Mouse (Mus musculus): ENCODE measurements around the gene 4930444G20Rik. TPM values are rescaled to one million over a fixed set of nuclear protein-coding genes. Genes with fewer than 3 reads are reported as not detected.
A peak's percentile ranks its signal among the peaks of the same experiment; 100 is the strongest.
"Not testable (repeated sequence)": the region's sequence is repeated elsewhere in the genome, so short reads cannot be mapped to it uniquely, and the experiment has no call there.

The 4930444G20Rik gene
- polyA plus RNA-seq (2015; fragmentation: Nextera tagmentation; extraction: Ambion mirVana) = not detected in 2 replicates

DNA sequence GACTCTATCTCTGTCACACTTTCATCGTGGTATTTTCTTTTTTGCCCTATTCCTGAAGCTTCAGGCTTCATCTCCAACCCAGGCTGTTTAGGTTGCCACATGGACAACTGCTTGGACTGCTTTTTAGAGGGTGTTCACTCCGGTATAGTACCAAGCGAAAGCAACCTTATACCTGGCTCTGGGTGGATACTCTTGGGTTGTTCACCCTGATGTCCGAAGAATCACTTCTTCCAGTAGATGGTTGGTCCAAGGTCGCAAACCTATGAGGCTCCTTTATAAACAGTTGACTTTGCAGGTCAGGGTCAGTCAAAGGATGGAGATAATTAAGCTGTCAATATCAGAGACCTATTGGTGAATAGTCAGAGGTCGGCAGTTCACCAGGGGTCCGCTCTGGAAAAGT, at the start of gene 4930444G20Rik:
4930444G20Rik (minus strand) TSS at position 101 of the 400 bp plus-strand sequence.
- H3K4me1 ChIP-seq (replicated peaks); H3K27me3 ChIP-seq; H3K4me3 ChIP-seq; H3K27ac ChIP-seq; ATAC-seq (replicated peaks; ENCODE audit: insufficient number of reproducible peaks, insufficient read depth, low FRiP score, low read depth); H3K9me3 ChIP-seq (replicated peaks); H3K36me3 ChIP-seq; H3K9ac ChIP-seq; H3K4me2 ChIP-seq: not testable (repeated sequence)
- 85% methylated on average over 7 of the region's 7 CpGs for WGBS

DNA sequence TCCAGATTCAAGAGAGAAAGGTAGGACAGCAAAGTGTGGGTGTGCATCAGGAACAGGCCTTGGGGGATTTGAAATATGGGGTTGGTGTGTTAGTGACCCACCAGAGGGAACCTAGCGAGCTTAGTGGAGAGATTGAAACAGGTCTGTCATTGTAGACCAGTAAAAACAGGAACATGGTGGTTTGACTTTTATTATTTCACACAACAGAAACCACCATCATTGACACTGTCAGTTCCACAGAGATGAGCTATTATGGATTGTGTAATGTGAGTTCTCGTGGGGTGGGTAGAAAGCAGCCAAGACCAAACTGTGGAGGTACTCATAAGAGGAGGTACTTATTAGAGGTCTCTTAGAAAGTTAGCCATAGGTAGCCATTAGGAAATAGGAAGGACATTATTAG, 6.7 kb upstream of the 4930444G20Rik start:
- Histone ChIP-seq H3K4me1 (replicated peaks) (no peaks in the 10 kb centered on the region), H3K4me2 (no peak overlapping the region), H3K36me3 (no peaks in the 10 kb centered on the region), H3K27me3 (no peaks in the 10 kb centered on the region), H3K4me3 (no peak overlapping the region), H3K9ac (no peak overlapping the region), H3K9me3 (replicated peaks) (no peaks in the 10 kb centered on the region), H3K27ac (no peak overlapping the region)
- 72% methylated on average over 2 of the region's 2 CpGs for WGBS
- no peak for ATAC-seq (replicated peaks; ENCODE audit: insufficient number of reproducible peaks, insufficient read depth, low FRiP score, low read depth)

DNA sequence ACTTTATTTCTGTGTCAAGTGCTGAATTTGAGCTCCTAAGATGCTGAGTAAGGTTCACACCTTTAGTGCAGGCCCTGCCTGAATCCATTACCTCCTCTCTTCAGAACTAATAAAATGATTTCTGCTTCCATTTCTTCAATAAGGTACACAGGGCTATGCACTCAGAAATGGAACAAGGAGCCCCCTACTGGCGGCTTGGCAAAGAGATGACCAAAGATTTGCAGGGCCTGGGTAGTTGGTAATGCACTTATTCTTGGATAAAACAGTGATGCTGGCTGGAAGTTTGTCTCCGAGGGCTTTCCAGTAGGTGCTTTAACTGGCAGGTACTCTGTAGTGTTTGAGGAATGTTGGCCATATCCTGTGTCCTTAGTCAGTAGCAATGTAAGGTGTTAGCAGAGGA, 4.9 kb upstream of the 4930444G20Rik start:
- H3K27me3 ChIP-seq = no peaks in the 10 kb centered on the region
- H3K36me3 ChIP-seq = no peaks in the 10 kb centered on the region
- H3K4me1 ChIP-seq (replicated peaks) = no peaks in the 10 kb centered on the region
- WGBS = 48% methylated on average over 2 of the region's 2 CpGs
- H3K27ac ChIP-seq = no peak overlapping the region
- no peak overlapping the region for H3K4me3 ChIP-seq
- no peak overlapping the region for H3K9ac ChIP-seq
- ATAC-seq (replicated peaks; ENCODE audit: insufficient number of reproducible peaks, insufficient read depth, low FRiP score, low read depth) = no peak
- no peaks in the 10 kb centered on the region for H3K9me3 ChIP-seq (replicated peaks)
- H3K4me2 ChIP-seq = no peak overlapping the region

DNA sequence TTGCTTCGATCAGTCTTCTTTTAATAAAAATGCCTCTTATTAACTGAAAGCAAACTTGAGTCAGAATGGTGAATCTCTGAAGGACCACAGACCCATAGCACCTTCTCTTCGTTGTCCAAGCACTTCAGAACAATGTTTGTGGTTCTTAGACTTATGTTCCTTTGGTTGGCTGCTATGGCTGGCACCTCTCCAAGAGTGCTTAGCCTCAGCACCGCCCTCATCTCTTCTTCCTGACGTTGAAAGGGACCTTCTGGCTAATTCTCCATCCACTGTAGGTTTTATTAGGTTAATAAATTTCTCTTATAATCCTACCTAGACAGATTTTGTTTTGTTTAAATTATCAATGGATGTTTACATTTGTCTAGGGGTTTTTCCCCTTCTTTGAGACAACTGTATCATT, 2.7 kb upstream of the 4930444G20Rik start:
- no peaks in the 10 kb centered on the region for H3K9me3 ChIP-seq (replicated peaks)
- no peak overlapping the region for H3K27ac ChIP-seq
- ATAC-seq (replicated peaks; ENCODE audit: insufficient number of reproducible peaks, insufficient read depth, low FRiP score, low read depth) = no peak
- no peaks in the 10 kb centered on the region for H3K36me3 ChIP-seq
- no peak overlapping the region for H3K9ac ChIP-seq
- no peaks in the 10 kb centered on the region for H3K4me1 ChIP-seq (replicated peaks)
- no peak overlapping the region for H3K4me2 ChIP-seq
- WGBS = 39% methylated on average over 4 of the region's 4 CpGs
- H3K27me3 ChIP-seq = no peaks in the 10 kb centered on the region
- no peak overlapping the region for H3K4me3 ChIP-seq

DNA sequence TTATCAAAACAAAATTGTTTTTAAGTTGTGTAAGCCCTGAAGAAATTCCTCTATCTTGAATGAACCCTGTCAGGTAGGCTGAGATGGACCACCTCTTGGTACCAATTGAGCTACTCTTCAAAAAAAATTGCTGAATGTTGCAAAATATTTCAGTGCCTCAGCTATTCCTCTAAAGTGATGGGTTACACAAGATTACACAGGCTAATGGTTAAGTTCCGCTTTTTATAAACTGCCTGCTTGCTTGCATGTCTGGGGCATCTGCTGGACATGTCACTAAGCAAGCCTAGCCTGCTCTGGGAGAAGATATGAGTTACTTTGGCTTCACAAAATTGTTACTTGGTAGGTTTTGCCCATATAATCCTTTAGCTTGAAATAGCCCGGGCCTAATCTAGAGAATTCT, 2.3 kb upstream of the 4930444G20Rik start:
- no peak overlapping the region for H3K4me2 ChIP-seq
- no peaks in the 10 kb centered on the region for H3K4me1 ChIP-seq (replicated peaks)
- no peaks in the 10 kb centered on the region for H3K36me3 ChIP-seq
- H3K9me3 ChIP-seq (replicated peaks) = no peaks in the 10 kb centered on the region
- no peaks in the 10 kb centered on the region for H3K27me3 ChIP-seq
- H3K4me3 ChIP-seq = no peak overlapping the region
- H3K9ac ChIP-seq = no peak overlapping the region
- no peak for ATAC-seq (replicated peaks; ENCODE audit: insufficient number of reproducible peaks, insufficient read depth, low FRiP score, low read depth)
- WGBS = 79% methylated on average over 2 of the region's 2 CpGs
- no peak overlapping the region for H3K27ac ChIP-seq

- H3K9me3 ChIP-seq (replicated peaks) = no peaks in the 10 kb centered on the region
- no peak overlapping the region for H3K27ac ChIP-seq
- WGBS = 78% methylated on average over 2 of the region's 2 CpGs
- no peaks in the 10 kb centered on the region for H3K27me3 ChIP-seq
- peak overlapping the region; percentile 91; the same call in 1 of the 2 replicates for H3K4me2 ChIP-seq
- ATAC-seq (replicated peaks; ENCODE audit: insufficient number of reproducible peaks, insufficient read depth, low FRiP score, low read depth) = no peak
- H3K4me3 ChIP-seq = no peak overlapping the region
- peaks cover 10% of the 10 kb centered on the region for H3K4me1 ChIP-seq (replicated peaks)
- no peak overlapping the region for H3K9ac ChIP-seq
- H3K36me3 ChIP-seq = no peaks in the 10 kb centered on the region
Measured at GRCm38 (mm10) chr10:22059415-22059814, 8.5 kb downstream of the 4930444G20Rik start.

- no peak for ATAC-seq (replicated peaks; ENCODE audit: insufficient number of reproducible peaks, insufficient read depth, low FRiP score, low read depth)
- Histone ChIP-seq H3K36me3 (no peaks in the 10 kb centered on the region), H3K9me3 (replicated peaks) (no peaks in the 10 kb centered on the region), H3K4me3 (peak overlapping the region; percentile 57), H3K27ac (no peak overlapping the region), H3K27me3 (no peaks in the 10 kb centered on the region), H3K4me2 (peak overlapping the region; percentile 91), H3K9ac (peak overlapping the region; percentile 39; the same call in 1 of the 2 replicates), H3K4me1 (replicated peaks) (peaks cover 10% of the 10 kb centered on the region)
- WGBS = 14% methylated on average over 12 of the region's 12 CpGs
Measured at GRCm38 (mm10) chr10:22059026-22059325, 8.9 kb downstream of the 4930444G20Rik start.

DNA sequence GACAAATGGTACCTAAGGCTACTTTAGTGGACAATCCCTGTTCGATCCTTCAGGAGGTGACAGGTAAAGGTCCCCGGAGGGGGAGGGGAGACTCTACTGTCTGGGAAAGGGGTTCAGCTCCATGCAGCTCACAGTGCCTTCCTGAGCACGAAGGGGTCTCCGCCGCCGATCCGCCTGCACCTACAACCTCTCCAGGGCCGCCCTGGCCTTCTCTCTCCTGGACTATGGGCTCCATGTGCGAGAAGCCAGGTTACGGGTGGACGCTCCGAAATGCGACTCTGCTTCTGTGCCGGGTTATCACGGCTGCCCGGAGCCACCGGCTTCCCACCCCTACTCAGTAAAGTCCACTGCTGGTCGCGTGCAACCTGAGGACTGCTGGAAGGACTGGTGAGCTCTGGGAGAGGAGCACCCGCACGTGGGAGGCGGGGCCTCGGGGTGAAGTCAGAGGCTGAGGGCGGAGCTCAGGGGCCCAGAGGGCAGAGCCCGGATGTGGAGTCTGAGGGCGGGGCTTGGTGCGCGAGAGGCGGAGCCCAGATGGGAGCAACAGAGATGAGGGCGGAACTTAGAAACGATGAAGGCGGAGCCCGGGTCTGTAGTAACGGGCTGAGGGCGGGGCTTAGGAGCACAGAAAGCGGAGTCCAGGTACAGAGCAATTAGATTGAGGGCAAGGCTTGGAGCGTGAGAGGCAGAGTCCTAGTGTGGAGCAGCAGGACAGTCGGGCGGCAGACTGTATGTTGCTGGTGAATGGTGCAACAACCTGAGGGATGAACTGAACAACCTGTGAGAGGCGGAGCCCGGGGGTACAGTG, 9.5 kb downstream of the 4930444G20Rik start:
- Histone ChIP-seq H3K4me1 (replicated peaks) (peaks cover 10% of the 10 kb centered on the region), H3K4me3 (peak overlapping the region; percentile 57), H3K4me2 (peak overlapping the region; percentile 91), H3K27me3 (no peaks in the 10 kb centered on the region), H3K9ac (peak overlapping the region; percentile 46), H3K27ac (no peak overlapping the region), H3K36me3 (no peaks in the 10 kb centered on the region), H3K9me3 (replicated peaks) (no peaks in the 10 kb centered on the region)
- peak; percentile 96 for ATAC-seq (replicated peaks; ENCODE audit: insufficient number of reproducible peaks, insufficient read depth, low FRiP score, low read depth)
- WGBS = 8% methylated on average over 41 of the region's 41 CpGs

- Histone ChIP-seq H3K27ac (no peak overlapping the region), H3K4me1 (replicated peaks) (peaks cover 10% of the 10 kb centered on the region), H3K4me2 (no peak overlapping the region), H3K9ac (no peak overlapping the region), H3K4me3 (no peak overlapping the region), H3K27me3 (no peaks in the 10 kb centered on the region), H3K36me3 (no peaks in the 10 kb centered on the region), H3K9me3 (replicated peaks) (no peaks in the 10 kb centered on the region)
- no peak for ATAC-seq (replicated peaks; ENCODE audit: insufficient number of reproducible peaks, insufficient read depth, low FRiP score, low read depth)
Measured at GRCm38 (mm10) chr10:22055308-22055707, 12.6 kb downstream of the 4930444G20Rik start.

- not testable (repeated sequence) for H3K36me3 ChIP-seq; H3K4me3 ChIP-seq; H3K9ac ChIP-seq; H3K27ac ChIP-seq; H3K4me2 ChIP-seq; H3K27me3 ChIP-seq; ATAC-seq (replicated peaks; ENCODE audit: insufficient number of reproducible peaks, insufficient read depth, low FRiP score, low read depth); H3K4me1 ChIP-seq (replicated peaks); H3K9me3 ChIP-seq (replicated peaks)
- 3% methylated on average over 3 of the region's 3 CpGs for WGBS
Measured at GRCm38 (mm10) chr10:22036256-22036655, 31.6 kb downstream of the 4930444G20Rik start.

DNA sequence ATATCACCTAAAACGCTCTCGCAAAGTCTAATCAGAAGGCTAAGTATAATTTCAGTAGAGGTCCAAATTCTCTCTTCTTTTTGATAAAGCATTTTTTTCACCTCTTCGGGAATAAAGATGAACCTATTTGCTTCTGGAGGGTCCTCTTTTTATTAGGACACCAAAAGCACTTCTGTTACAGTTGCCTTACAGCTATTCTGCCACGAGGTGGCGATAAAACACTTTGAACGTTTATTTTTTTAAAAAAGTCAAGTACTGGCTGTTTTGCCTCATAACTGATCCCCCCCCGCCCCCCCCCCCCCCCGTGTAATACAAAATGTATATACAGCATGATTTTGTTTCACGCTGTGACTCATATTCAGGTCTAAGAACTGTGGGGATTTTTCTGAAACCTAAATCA, 33.6 kb downstream of the 4930444G20Rik start:
- WGBS = 9% methylated on average over 9 of the region's 9 CpGs
- no peaks in the 10 kb centered on the region for H3K4me1 ChIP-seq (replicated peaks)
- no peaks in the 10 kb centered on the region for H3K36me3 ChIP-seq
- no peak overlapping the region for H3K4me2 ChIP-seq
- no peak overlapping the region for H3K9ac ChIP-seq
- H3K9me3 ChIP-seq (replicated peaks) = no peaks in the 10 kb centered on the region
- no peak overlapping the region for H3K27ac ChIP-seq
- no peaks in the 10 kb centered on the region for H3K27me3 ChIP-seq
- H3K4me3 ChIP-seq = no peak overlapping the region
- no peak for ATAC-seq (replicated peaks; ENCODE audit: insufficient number of reproducible peaks, insufficient read depth, low FRiP score, low read depth)

DNA sequence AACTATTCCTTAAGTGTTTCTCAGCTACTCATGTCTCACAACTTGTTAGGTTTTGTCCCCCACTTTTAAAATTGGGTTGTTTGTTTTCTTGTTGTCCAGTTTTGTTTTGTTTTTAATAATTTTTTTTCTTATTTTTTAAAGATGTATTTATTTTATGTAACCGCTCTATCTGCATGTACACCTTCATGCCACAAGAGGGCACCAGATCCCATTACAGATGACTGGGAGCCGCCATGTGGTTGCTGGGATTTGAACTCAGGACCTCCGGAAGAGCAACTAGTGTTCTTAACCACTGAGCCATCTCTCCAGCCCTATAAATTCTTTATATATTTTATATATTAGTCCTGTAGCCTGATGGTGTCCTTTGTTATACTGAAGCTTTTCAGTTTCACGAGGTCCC, 49.3 kb downstream of the 4930444G20Rik start:
- Histone ChIP-seq H3K27me3 (no peaks in the 10 kb centered on the region), H3K4me2 (no peak overlapping the region), H3K9me3 (replicated peaks) (no peaks in the 10 kb centered on the region), H3K4me3 (no peak overlapping the region), H3K27ac (no peak overlapping the region), H3K9ac (no peak overlapping the region), H3K36me3 (no peaks in the 10 kb centered on the region), H3K4me1 (replicated peaks) (no peaks in the 10 kb centered on the region)
- no peak for ATAC-seq (replicated peaks; ENCODE audit: insufficient number of reproducible peaks, insufficient read depth, low FRiP score, low read depth)
- WGBS = 92% methylated on average over 4 of the region's 4 CpGs

Data from heart, embryonic 15.5 days (tissue).